36 mouse cellular contexts compared by ENCODE assay signal in the genomic region with DNA sequence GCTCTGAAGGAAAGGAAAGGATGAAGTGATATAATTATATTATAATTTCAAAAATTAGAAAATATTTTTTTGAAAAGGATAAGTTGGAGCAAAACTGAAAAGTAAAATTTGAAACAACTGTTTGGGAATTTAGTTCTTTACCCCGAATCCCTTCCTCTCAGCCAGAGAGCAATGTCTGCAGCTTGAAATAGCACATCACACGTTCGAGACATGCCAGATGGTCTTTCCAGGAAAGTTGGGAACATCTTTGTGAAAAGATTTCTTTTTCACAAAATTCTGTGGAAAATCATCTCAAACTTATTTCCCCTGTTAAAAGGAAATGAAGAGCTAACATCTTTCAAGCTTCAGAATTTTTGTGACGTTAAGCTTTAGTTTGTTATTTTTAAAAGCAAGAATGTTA.
DNase-seq lines count a peak whose midpoint lies in the region; ATAC-seq lines count a peak whose summit lies in the region.
"Had no signal": no experiment of that assay in that cellular context is flagged by ENCODE, and none has a peak within 500 bp of the region (broad histone marks: within the 10 kb centered on the region; RNA-seq: fewer than 3 reads in every experiment).

No protein-coding gene starts in this region.

- no peaks in the 10 kb centered on the region for H3K4me1 ChIP-seq in forebrain, embryonic 14.5 days (ENCODE audit: control insufficient read depth, insufficient read depth, low read length)
- H3K4me1 ChIP-seq in forebrain, embryonic 13.5 days: no peaks in the 10 kb centered on the region
- H3K4me1 ChIP-seq: embryonic facial prominence, embryonic 13.5 days; forebrain, embryonic 10.5 days; heart, embryonic 10.5 days; heart, embryonic 15.5 days; limb, embryonic 10.5 days; limb, embryonic 15.5 days; liver, embryonic 13.5 days; megakaryocyte, embryonic 14.5 days; midbrain, embryonic 13.5 days; stomach, embryonic 15.5 days had no signal

- H3K27ac ChIP-seq in forebrain, embryonic 14.5 days (ENCODE audit: low read depth, low read length): no peak overlapping the region
- H3K27ac ChIP-seq in forebrain, embryonic 13.5 days: no peak overlapping the region
- H3K27ac ChIP-seq: embryonic facial prominence, embryonic 13.5 days; forebrain, embryonic 10.5 days; heart, embryonic 10.5 days; heart, embryonic 15.5 days; limb, embryonic 10.5 days; limb, embryonic 15.5 days; liver, embryonic 13.5 days; midbrain, embryonic 13.5 days; stomach, embryonic 15.5 days had no signal

- ATAC-seq in forebrain, embryonic 14.5 days: no peak
- ATAC-seq in forebrain, embryonic 13.5 days: no peak
- no peak for ATAC-seq in megakaryocyte-erythroid progenitor cell, adult 5-6 weeks (replicated peaks; ENCODE audit: low FRiP score, low TSS enrichment, poor library complexity, severe bottlenecking)
- ATAC-seq: activated CD4-positive, CD25-positive, alpha-beta regulatory T cell, adult 4 months; hindbrain, embryonic 16.5 days; lung, postnatal 0 days; midbrain, embryonic 13.5 days had no signal

- H3K4me3 ChIP-seq in forebrain, embryonic 14.5 days (ENCODE audit: low read depth, low read length): no peak overlapping the region
- no peak overlapping the region for H3K4me3 ChIP-seq in forebrain, embryonic 13.5 days
- H3K4me3 ChIP-seq: embryonic facial prominence, embryonic 13.5 days; forebrain, embryonic 10.5 days; heart, embryonic 10.5 days; heart, embryonic 15.5 days; limb, embryonic 10.5 days; limb, embryonic 15.5 days; liver, embryonic 13.5 days; megakaryocyte, embryonic 14.5 days; midbrain, embryonic 13.5 days; stomach, embryonic 15.5 days had no signal

- no peaks in the 10 kb centered on the region for H3K27me3 ChIP-seq in forebrain, embryonic 14.5 days (replicated peaks; ENCODE audit: control insufficient read depth, insufficient read depth, low read length)
- H3K27me3 ChIP-seq in forebrain, embryonic 13.5 days: no peaks in the 10 kb centered on the region
- H3K27me3 ChIP-seq: CH12.LX; embryonic facial prominence, embryonic 13.5 days; heart, embryonic 15.5 days; limb, embryonic 15.5 days; liver, embryonic 13.5 days; megakaryocyte, embryonic 14.5 days; midbrain, embryonic 13.5 days; stomach, embryonic 15.5 days had no signal

- 83% methylated on average over 4 of the region's 4 CpGs for WGBS in forebrain, embryonic 14.5 days
- 95% methylated on average over 4 of the region's 4 CpGs for WGBS in forebrain, embryonic 13.5 days

- no peak overlapping the region for H3K9ac ChIP-seq in forebrain, embryonic 14.5 days (ENCODE audit: low read length)
- no peak overlapping the region for H3K9ac ChIP-seq in forebrain, embryonic 13.5 days
- H3K9ac ChIP-seq: embryonic facial prominence, embryonic 13.5 days; heart, embryonic 15.5 days; limb, embryonic 15.5 days; liver, embryonic 13.5 days; midbrain, embryonic 13.5 days; stomach, embryonic 15.5 days had no signal

- DNase-seq in forebrain, embryonic 14.5 days (ENCODE audit: low spot score): peak; percentile 14
- DNase-seq in layer of hippocampus, adult 18-20 months (ENCODE audit: low spot score in 2 of 2): peak; percentile 24 to 50
- DNase-seq in layer of hippocampus, adult 9-10 months (ENCODE audit: low spot score): no peak
- peak; percentile 40 to 67 for DNase-seq in right cerebral cortex, postnatal 10 days (ENCODE audit: low spot score in 2 of 2)
- DNase-seq in right cerebral cortex, postnatal 25 days: no peak
- DNase-seq in telencephalon, adult 2 months (ENCODE audit: low read depth, low spot score): peak; percentile 83
- DNase-seq: adrenal gland, adult 2 months; adrenal gland, postnatal 36 days; cerebellum, adult 11 months; cerebellum, adult 9-10 months; cerebellum, postnatal 36 days; gastrocnemius, postnatal 25 days; heart, adult 11 months; kidney, adult 2 months; kidney, postnatal 36 days; liver, embryonic 13.5 days; lung, adult 18-20 months; lung, postnatal 4 days; retina, postnatal 1 day; thymus, adult 18-20 months; thymus, postnatal 25 days had no signal

- H3K36me3 ChIP-seq in forebrain, embryonic 14.5 days (ENCODE audit: control insufficient read depth, insufficient read depth, low read length): no peaks in the 10 kb centered on the region
- no peaks in the 10 kb centered on the region for H3K36me3 ChIP-seq in forebrain, embryonic 13.5 days (ENCODE audit: poor library complexity, severe bottlenecking)
- H3K36me3 ChIP-seq: embryonic facial prominence, embryonic 13.5 days; forebrain, embryonic 10.5 days; heart, embryonic 10.5 days; heart, embryonic 15.5 days; limb, embryonic 10.5 days; limb, embryonic 15.5 days; liver, embryonic 13.5 days; midbrain, embryonic 13.5 days; stomach, embryonic 15.5 days had no signal

- H3K4me2 ChIP-seq in forebrain, embryonic 14.5 days (ENCODE audit: low read length): no peak overlapping the region
- no peak overlapping the region for H3K4me2 ChIP-seq in forebrain, embryonic 13.5 days
- H3K4me2 ChIP-seq: embryonic facial prominence, embryonic 13.5 days; heart, embryonic 15.5 days; limb, embryonic 15.5 days; liver, embryonic 13.5 days; midbrain, embryonic 13.5 days; stomach, embryonic 15.5 days had no signal

- no peaks in the 10 kb centered on the region for H3K9me3 ChIP-seq in forebrain, embryonic 14.5 days (replicated peaks; ENCODE audit: control insufficient read depth, low read length)
- no peaks in the 10 kb centered on the region for H3K9me3 ChIP-seq in forebrain, embryonic 13.5 days (replicated peaks)
- H3K9me3 ChIP-seq: embryonic facial prominence, embryonic 13.5 days; forebrain, embryonic 10.5 days; heart, embryonic 10.5 days; heart, embryonic 15.5 days; limb, embryonic 10.5 days; limb, embryonic 15.5 days; liver, embryonic 13.5 days; megakaryocyte, embryonic 14.5 days; midbrain, embryonic 13.5 days; stomach, embryonic 15.5 days had no signal

Comparison
In these comparisons a context has a peak if more than half of its experiments do, and no peak if none do; other contexts are left out.
1. DNase-seq: peak in forebrain, embryonic 14.5 days (single experiment), layer of hippocampus, adult 18-20 months (2 of 2), right cerebral cortex, postnatal 10 days (2 of 2) and telencephalon, adult 2 months (single experiment); none in layer of hippocampus, adult 9-10 months (single experiment) and right cerebral cortex, postnatal 25 days (single experiment).